Mouse (Mus musculus) heart, postnatal 36 days (tissue): Measurements from ENCODE around the gene Gm8138. TPM values are rescaled to one million over a fixed set of nuclear protein-coding genes. Genes with fewer than 3 reads are reported as not detected.
"Not testable (repeated sequence)": the region's sequence is repeated elsewhere in the genome, so short reads cannot be mapped to it uniquely, and the experiment has no call there.

Experiments used
- DNase-seq, 2 experiments: peaks; one replicate each; pipeline ENCODE4 v3.0.0; 2021 to 2022
- intact Hi-C: fragments of 180-260 bp; cut with DNase I; formaldehyde crosslinking; loops from one replicate; pipeline ENCODE4 v1.15.1; 2025
- total RNA-seq, 2 experiments: library from RNA; stranded (reverse); gene quantifications; 2 replicates each; pipeline ENCODE4 v1.2.3; 2021

Gene Gm8138
- not detected for total RNA-seq

GRCm38 (mm10) chr14:43416250-43416649, at the start of gene Gm8138:
Gene Gm8138 (minus strand): TSS chr14:43416350.
- intact Hi-C loops, DNase-seq: not testable (repeated sequence)

- DNase-seq, intact Hi-C loops: not testable (repeated sequence)
These were observed 54.4 kb downstream of the Gm8138 start for GRCm38 (mm10) chr14:43361713-43362112.

Other genes with a start within 250 kb of the Gm8138 start
- not detected for gene Gm7233, start 236.5 kb downstream of the Gm8138 start, total RNA-seq
- not detected for gene Gm8122, start 181.0 kb downstream of the Gm8138 start, total RNA-seq
- not detected for gene Gm8126, start 157.7 kb downstream of the Gm8138 start, total RNA-seq
- gene Gm9732, start 141.3 kb downstream of the Gm8138 start, total RNA-seq = not detected
- gene Gm8127, start 122.5 kb downstream of the Gm8138 start, total RNA-seq = not detected
- not detected for gene 1700001F09Rik, start 68.5 kb downstream of the Gm8138 start, total RNA-seq
- not detected for gene Gm5799, start 127.2 kb upstream of the Gm8138 start, total RNA-seq
- not detected for gene Gm17654, start 162.8 kb upstream of the Gm8138 start, total RNA-seq
- not detected for gene Gm10375, start 191.7 kb upstream of the Gm8138 start, total RNA-seq